Mouse (Mus musculus) thymus, postnatal 4 days (tissue): ENCODE results near the gene Gm20509.
"Not testable (repeated sequence)": the region's sequence is repeated elsewhere in the genome, so short reads cannot be mapped to it uniquely, and the experiment has no call there.

Source experiments
- DNase-seq: peaks from one replicate; pipeline ENCODE4 v3.0.0; 2021

The Gm20509 gene

GRCm38 (mm10) chr9:73103159-73103879 lies 1.0 kb downstream of the Gm20509 start:
- DNase-seq: peak; percentile 58

- no peak for DNase-seq
Measured at GRCm38 (mm10) chr9:73103880-73104198, 1.6 kb downstream of the Gm20509 start.

- no peak for DNase-seq
Measured at GRCm38 (mm10) chr9:73105141-73105540, 2.9 kb downstream of the Gm20509 start.

GRCm38 (mm10) chr9:73105771-73106170 lies 3.5 kb downstream of the Gm20509 start:
- no peak for DNase-seq

- peak; percentile 77 for DNase-seq
Measured at GRCm38 (mm10) chr9:73112919-73113906, 10.9 kb downstream of the Gm20509 start, which contains the start of gene Rsl24d1. Gene Rsl24d1 (plus strand): TSS chr9:73113426.

GRCm38 (mm10) chr9:73116704-73117103 lies 14.4 kb downstream of the Gm20509 start:
- not testable (repeated sequence) for DNase-seq

GRCm38 (mm10) chr9:73118012-73118411 lies 15.7 kb downstream of the Gm20509 start:
- no peak for DNase-seq

GRCm38 (mm10) chr9:73121735-73122134 lies 19.5 kb downstream of the Gm20509 start:
- peak; percentile 62 for DNase-seq

- no peak for DNase-seq
Measured at GRCm38 (mm10) chr9:73125043-73125570, 22.8 kb downstream of the Gm20509 start.

GRCm38 (mm10) chr9:73127457-73127856 lies 25.2 kb downstream of the Gm20509 start:
- no peak for DNase-seq

GRCm38 (mm10) chr9:73129875-73130274 lies 27.6 kb downstream of the Gm20509 start:
- DNase-seq: no peak

GRCm38 (mm10) chr9:73130529-73130928 lies 28.3 kb downstream of the Gm20509 start:
- DNase-seq: no peak

- no peak for DNase-seq
Measured at GRCm38 (mm10) chr9:73137341-73137886, 35.1 kb downstream of the Gm20509 start.

GRCm38 (mm10) chr9:73154347-73154746 lies 52.1 kb downstream of the Gm20509 start:
- DNase-seq: no peak

GRCm38 (mm10) chr9:73157968-73158367 lies 55.7 kb downstream of the Gm20509 start:
- DNase-seq: no peak

GRCm38 (mm10) chr9:73159265-73159664 lies 57.0 kb downstream of the Gm20509 start:
- DNase-seq: no peak

GRCm38 (mm10) chr9:73162571-73163333 lies 60.5 kb downstream of the Gm20509 start:
- peak; percentile 79 for DNase-seq

- DNase-seq: no peak
Measured at GRCm38 (mm10) chr9:73165631-73166030, 63.4 kb downstream of the Gm20509 start.
